In genomic region chr13:11344500-11344899, GRCm38 (mm10) we compare ENCODE assay signal across 14 mouse cellular contexts.
"Had no signal": no experiment of that assay in that cellular context is flagged by ENCODE, and none has a peak within 500 bp of the region (broad histone marks: within the 10 kb centered on the region; RNA-seq: fewer than 3 reads in every experiment).

No protein-coding gene starts in this region.

- H3K4me1 ChIP-seq: limb, embryonic 15.5 days; liver, embryonic 12.5 days; neural tube, embryonic 12.5 days had no signal

- H3K4me2 ChIP-seq: limb, embryonic 15.5 days; liver, embryonic 12.5 days; lung, embryonic 14.5 days; midbrain, embryonic 11.5 days; neural tube, embryonic 12.5 days had no signal

- H3K36me3 ChIP-seq: limb, embryonic 15.5 days; liver, embryonic 12.5 days; neural tube, embryonic 12.5 days had no signal

- H3K9me3 ChIP-seq: limb, embryonic 15.5 days; liver, embryonic 12.5 days; neural tube, embryonic 12.5 days had no signal

- H3K27me3 ChIP-seq: limb, embryonic 15.5 days; liver, embryonic 12.5 days; neural tube, embryonic 12.5 days had no signal

- H3K9ac ChIP-seq: limb, embryonic 15.5 days; liver, embryonic 12.5 days; lung, embryonic 14.5 days; neural tube, embryonic 12.5 days had no signal

- DNase-seq: kidney, adult 18-20 months; kidney, postnatal 14 days; lung, embryonic 14.5 days; lung, postnatal 10 days; lung, postnatal 4 days; right cerebral cortex, adult 18-20 months; right cerebral cortex, postnatal 25 days had no signal

- H3K4me3 ChIP-seq: left cerebral cortex, adult 2 months; limb, embryonic 15.5 days; liver, embryonic 12.5 days; myocyte; neural tube, embryonic 12.5 days had no signal

- ATAC-seq: liver, embryonic 12.5 days had no signal

- H3K27ac ChIP-seq: left cerebral cortex, adult 2 months; limb, embryonic 15.5 days; liver, embryonic 12.5 days; neural tube, embryonic 12.5 days; stomach, postnatal 0 days had no signal
